Mouse (Mus musculus) layer of hippocampus, adult 2 months (tissue): ENCODE data around the gene Fam229a. TPM values are rescaled to one million over a fixed set of nuclear protein-coding genes. Genes with fewer than 3 reads are reported as not detected.
"Not testable (repeated sequence)": the region's sequence is repeated elsewhere in the genome, so short reads cannot be mapped to it uniquely, and the experiment has no call there.

Experiments
- DNase-seq, 2 experiments: peaks; one replicate each; pipeline ENCODE4 v3.0.0; 2022; ENCODE audit warnings: low spot score in 2 of 2
- H3K27ac ChIP-seq: fragments of 200-600 bp; 2 replicates; pipeline ENCODE4 v1.8.1; 2022
- H3K4me3 ChIP-seq: fragments of 200-600 bp; 2 replicates; pipeline ENCODE4 v1.8.1; 2022; ENCODE audit warnings: mild to moderate bottlenecking
- CTCF ChIP-seq: fragments of 200-600 bp; conservative IDR thresholded peaks from 2 replicates; pipeline ENCODE4 v1.8.1; 2022; ENCODE audit warnings: antibody characterized with exemption, mild to moderate bottlenecking, moderate library complexity
- long read RNA-seq, 2 experiments: library from polyadenylated mRNA; stranded (forward); transcript quantifications; one replicate each; pipeline ENCODE4 v2.0.0; 2021; ENCODE audit warnings: borderline mapping rate in 2 of 2
- total RNA-seq, 2 experiments: library from RNA; stranded (reverse); gene quantifications; 2 replicates each; pipeline ENCODE4 v1.2.3; 2021

The Fam229a gene
- not detected for total RNA-seq
- long read RNA-seq, experiment 1, result 0 reads
- long read RNA-seq, experiment 2, partial matches to known transcripts, result 0 of 1 reads
- long read RNA-seq, experiment 2, other reads (novel, unspliced or antisense), result 0 of 1 reads

GRCm38 (mm10) chr4:129490972-129491880 is at the start of gene Fam229a, which contains the start of gene Tssk3:
Gene Fam229a, plus strand, starts transcription at chr4:129491190.
Gene Tssk3, minus strand, starts transcription at chr4:129491022.
- DNase-seq, result no peak
- H3K27ac ChIP-seq, result peak within 1 kb of the TSS; percentile 39; the same call in 1 of the 2 replicates
- peak; percentile 31 for TF ChIP-seq CTCF
- H3K4me3 ChIP-seq, result peak within 1 kb of the TSS; percentile 52

- TF ChIP-seq CTCF, result no peak
- DNase-seq, result no peak
These were observed 43.6 kb upstream of the Fam229a start for GRCm38 (mm10) chr4:129447360-129447759.

GRCm38 (mm10) chr4:129447778-129448563 is 43.0 kb upstream of the Fam229a start:
- TF ChIP-seq CTCF, result no peak
- H3K4me3 ChIP-seq, result no peak overlapping the region
- no peak overlapping the region for H3K27ac ChIP-seq
- DNase-seq, result no peak

More at GRCm38 (mm10) chr4:129447360-129447759, 43.6 kb upstream of the Fam229a start:
- Histone ChIP-seq H3K27ac (no peak overlapping the region), H3K4me3 (no peak overlapping the region)

- no peak overlapping the region for H3K4me3 ChIP-seq
- no peak for DNase-seq
- H3K27ac ChIP-seq, result no peak overlapping the region
- TF ChIP-seq CTCF, result no peak
These were observed 42.3 kb upstream of the Fam229a start for GRCm38 (mm10) chr4:129448713-129449112.

GRCm38 (mm10) chr4:129450851-129451250 is 40.1 kb upstream of the Fam229a start:
- Histone ChIP-seq H3K4me3 (no peak overlapping the region), H3K27ac (no peak overlapping the region)
- peak; percentile 45 for TF ChIP-seq CTCF
- no peak for DNase-seq

- no peak overlapping the region for H3K27ac ChIP-seq
- no peak for DNase-seq
- no peak for TF ChIP-seq CTCF
- H3K4me3 ChIP-seq, result no peak overlapping the region
These were observed 39.4 kb upstream of the Fam229a start for GRCm38 (mm10) chr4:129451471-129452169.

GRCm38 (mm10) chr4:129455265-129455664 is 35.7 kb upstream of the Fam229a start:
- no peak overlapping the region for H3K27ac ChIP-seq
- peak; percentile 98 for TF ChIP-seq CTCF
- peak; percentile 73 to 79 for DNase-seq
- no peak overlapping the region for H3K4me3 ChIP-seq

- no peak for DNase-seq
- Histone ChIP-seq H3K27ac (no peak overlapping the region), H3K4me3 (no peak overlapping the region)
- TF ChIP-seq CTCF, result no peak
These were observed 34.9 kb upstream of the Fam229a start for GRCm38 (mm10) chr4:129456126-129456525.

- TF ChIP-seq CTCF, result 0 out of 2 replicates have a peak, but pooled peaks have one; percentile 22
- H3K4me3 ChIP-seq, H3K27ac ChIP-seq, DNase-seq: not testable (repeated sequence)
These were observed 33.7 kb upstream of the Fam229a start for GRCm38 (mm10) chr4:129457311-129457710.

GRCm38 (mm10) chr4:129459726-129460125 is 31.3 kb upstream of the Fam229a start:
- TF ChIP-seq CTCF, result no peak
- no peak overlapping the region for H3K27ac ChIP-seq

GRCm38 (mm10) chr4:129460827-129461182 is 30.2 kb upstream of the Fam229a start:
- Histone ChIP-seq H3K27ac (peak overlapping the region; percentile 89), H3K4me3 (peak overlapping the region; percentile 90)
- TF ChIP-seq CTCF, result no peak
- DNase-seq, result no peak

More at GRCm38 (mm10) chr4:129459726-129460125, 31.3 kb upstream of the Fam229a start:
- no peak for DNase-seq
- H3K4me3 ChIP-seq, result no peak overlapping the region
